Mouse (Mus musculus) liver, embryonic 14.5 days (tissue): Measurements from ENCODE around the gene Msantd3.

Experiments used
- CTCF ChIP-seq: IDR thresholded peaks from 2 replicates; pipeline ENCODE4 v1.5.1; 2016; ENCODE audit warnings: antibody characterized with exemption, low read depth, control low read depth
- EP300 ChIP-seq: IDR thresholded peaks from 2 replicates; pipeline ENCODE4 v1.6.1; 2016; ENCODE audit warnings: antibody characterized with exemption, low read depth

- TF ChIP-seq CTCF (no peak), EP300 (no peak)
Measured at GRCm38 (mm10) chr4:48541526-48542250, 2.0 kb downstream of the Msantd3 start.
